Mouse (Mus musculus): ENCODE results near the gene Ankrd16.

Gene Ankrd16

GRCm38 (mm10) chr2:11777091-11778068, at the start of gene Ankrd16, which contains the start of gene Fbh1:
Ankrd16 (plus strand) TSS chr2:11777876.
Fbh1 (minus strand) TSS chr2:11777582.
- peak; percentile 100 for DNase-seq (ENCODE audit: low spot score)

GRCm38 (mm10) chr2:11729091-11729490, 48.6 kb upstream of the Ankrd16 start:
- no peak for DNase-seq (ENCODE audit: low spot score)

- DNase-seq (ENCODE audit: low spot score) = no peak
These were observed 44.7 kb upstream of the Ankrd16 start for GRCm38 (mm10) chr2:11732978-11733377.

- no peak for DNase-seq (ENCODE audit: low spot score)
These were observed 41.8 kb upstream of the Ankrd16 start for GRCm38 (mm10) chr2:11735853-11736252.

- DNase-seq (ENCODE audit: low spot score) = no peak
These were observed 38.9 kb upstream of the Ankrd16 start for GRCm38 (mm10) chr2:11738794-11739193.

GRCm38 (mm10) chr2:11739516-11740051, 38.1 kb upstream of the Ankrd16 start:
- no peak for DNase-seq (ENCODE audit: low spot score)

GRCm38 (mm10) chr2:11762541-11762940, 15.1 kb upstream of the Ankrd16 start:
- no peak for DNase-seq (ENCODE audit: low spot score)

GRCm38 (mm10) chr2:11765694-11766093, 12.0 kb upstream of the Ankrd16 start:
- DNase-seq (ENCODE audit: low spot score) = no peak

- DNase-seq (ENCODE audit: low spot score) = no peak
These were observed 11.1 kb upstream of the Ankrd16 start for GRCm38 (mm10) chr2:11766485-11767160.

- no peak for DNase-seq (ENCODE audit: low spot score)
These were observed 10.5 kb upstream of the Ankrd16 start for GRCm38 (mm10) chr2:11767161-11767545.

- DNase-seq (ENCODE audit: low spot score) = no peak
These were observed 6.0 kb upstream of the Ankrd16 start for GRCm38 (mm10) chr2:11771701-11772100.

- no peak for DNase-seq (ENCODE audit: low spot score)
These were observed 5.3 kb upstream of the Ankrd16 start for GRCm38 (mm10) chr2:11772401-11772800.

GRCm38 (mm10) chr2:11774426-11774825, 3.2 kb upstream of the Ankrd16 start:
- DNase-seq (ENCODE audit: low spot score) = no peak

- peak; percentile 53 for DNase-seq (ENCODE audit: low spot score)
These were observed 2.6 kb upstream of the Ankrd16 start for GRCm38 (mm10) chr2:11775121-11775520.

GRCm38 (mm10) chr2:11776415-11776814, 1.3 kb upstream of the Ankrd16 start:
- DNase-seq (ENCODE audit: low spot score) = no peak

GRCm38 (mm10) chr2:11778087-11778823, 579 bp downstream of the Ankrd16 start:
- DNase-seq (ENCODE audit: low spot score) = peak; percentile 90

- DNase-seq (ENCODE audit: low spot score) = no peak
These were observed 6.5 kb downstream of the Ankrd16 start for GRCm38 (mm10) chr2:11784159-11784558.

- no peak for DNase-seq (ENCODE audit: low spot score)
These were observed 17.0 kb downstream of the Ankrd16 start for GRCm38 (mm10) chr2:11794668-11795067.

GRCm38 (mm10) chr2:11797930-11798364, 20.3 kb downstream of the Ankrd16 start:
- DNase-seq (ENCODE audit: low spot score) = no peak

GRCm38 (mm10) chr2:11801299-11801930, 23.7 kb downstream of the Ankrd16 start:
- DNase-seq (ENCODE audit: low spot score) = no peak
